Mouse (Mus musculus) G1E (cell line): ENCODE results near the gene Cdca4. TPM values are rescaled to one million over a fixed set of nuclear protein-coding genes. Genes with fewer than 3 reads are reported as not detected.

Source experiments
- ATAC-seq: 2 replicates; pipeline ENCODE4 v1.8.0; 2016; ENCODE audit warnings: mild to moderate bottlenecking; ENCODE audit not compliant: insufficient number of reproducible peaks, poor library complexity, low FRiP score, severe bottlenecking; ENCODE audit errors: extremely low read depth
- DNase-seq: peaks from one replicate; pipeline ENCODE4 v3.0.0; 2012; ENCODE audit warnings: low spot score
- H3K27me3 ChIP-seq: 2 replicates; pipeline ENCODE4 v1.6.1; 2012; ENCODE audit warnings: mild to moderate bottlenecking, low read length, inconsistent platforms; ENCODE audit not compliant: insufficient read depth
- H3K36me3 ChIP-seq: replicated peaks from 2 replicates; pipeline ENCODE3; 2012; ENCODE audit warnings: mild to moderate bottlenecking, inconsistent platforms
- H3K4me1 ChIP-seq: 2 replicates; pipeline ENCODE4 v1.6.1; 2012; ENCODE audit warnings: low read depth, low read length, inconsistent platforms, mixed read lengths; ENCODE audit not compliant: insufficient read depth
- H3K4me3 ChIP-seq: 2 replicates; pipeline ENCODE4 v1.5.1; 2012; ENCODE audit warnings: low read depth, mild to moderate bottlenecking, inconsistent platforms, low read length, moderate library complexity, mixed read lengths
- H3K9me3 ChIP-seq: replicated peaks from 2 replicates; pipeline ENCODE4 v1.6.1; 2012; ENCODE audit warnings: inconsistent platforms
- CTCF ChIP-seq: IDR thresholded peaks from 2 replicates; pipeline ENCODE4 v1.5.1; 2012; ENCODE audit warnings: low read depth, low read length, inconsistent platforms, mixed read lengths
- GATA1 ChIP-seq: IDR thresholded peaks from 2 replicates; pipeline ENCODE4 v1.6.1; 2012; ENCODE audit warnings: borderline replicate concordance, low read length, inconsistent platforms, mixed read lengths
- GATA2 ChIP-seq: IDR thresholded peaks from 2 replicates; pipeline ENCODE4 v1.6.1; 2012; ENCODE audit warnings: low read depth, low read length, inconsistent platforms, borderline replicate concordance
- POLR2AphosphoS5 ChIP-seq: IDR thresholded peaks from 2 replicates; pipeline ENCODE4 v1.6.1; 2012; ENCODE audit warnings: low read depth, low read length, inconsistent platforms; ENCODE audit not compliant: insufficient replicate concordance
- TAL1 ChIP-seq: conservative IDR thresholded peaks from 2 replicates; pipeline ENCODE4 v1.6.1; 2012; ENCODE audit warnings: low read depth, low read length, inconsistent platforms, mixed read lengths
- polyA plus RNA-seq: library from polyadenylated mRNA; stranded (reverse); fragments of >175 nt; gene quantifications from 2 replicates; pipeline ENCODE4 v1.2.3, GENCODE M21; 2012
- total RNA-seq, 2 experiments: library from RNA; stranded (forward) in 1 of 2; stranded (reverse) in 1 of 2; fragments of 200-1000 nt in 1 of 2; fragments of >200 nt in 1 of 2; fragmentation: Nextera tagmentation in 1 of 2; gene quantifications; 2 replicates each; pipeline ENCODE4 v1.2.3; 2014 to 2017

Gene Cdca4
- total RNA-seq (2014; fragmentation: Nextera tagmentation) (131 and 140 TPM in 2 replicates), total RNA-seq (2017) (120 and 124 TPM in 2 replicates), polyA plus RNA-seq (51.2 and 56.8 TPM in 2 replicates)

GRCm38 (mm10) chr12:112829244-112829864 is at the start of gene Cdca4:
TSS of gene Cdca4 (minus strand) at chr12:112829423.
- peaks cover 55% of the 10 kb centered on the region for H3K36me3 ChIP-seq
- H3K9me3 ChIP-seq: no peaks in the 10 kb centered on the region
- H3K4me1 ChIP-seq: peaks cover 79% of the 10 kb centered on the region
- H3K27me3 ChIP-seq: no peaks in the 10 kb centered on the region
- no peak for TF ChIP-seq POLR2AphosphoS5
- no peak for TF ChIP-seq GATA1
- no peak for TF ChIP-seq TAL1
- no peak for TF ChIP-seq CTCF
- no peak for TF ChIP-seq GATA2
- peak within 1 kb of the TSS; percentile 83 for H3K4me3 ChIP-seq
- peak; percentile 100 for DNase-seq
- ATAC-seq: peak; percentile 73

DNA sequence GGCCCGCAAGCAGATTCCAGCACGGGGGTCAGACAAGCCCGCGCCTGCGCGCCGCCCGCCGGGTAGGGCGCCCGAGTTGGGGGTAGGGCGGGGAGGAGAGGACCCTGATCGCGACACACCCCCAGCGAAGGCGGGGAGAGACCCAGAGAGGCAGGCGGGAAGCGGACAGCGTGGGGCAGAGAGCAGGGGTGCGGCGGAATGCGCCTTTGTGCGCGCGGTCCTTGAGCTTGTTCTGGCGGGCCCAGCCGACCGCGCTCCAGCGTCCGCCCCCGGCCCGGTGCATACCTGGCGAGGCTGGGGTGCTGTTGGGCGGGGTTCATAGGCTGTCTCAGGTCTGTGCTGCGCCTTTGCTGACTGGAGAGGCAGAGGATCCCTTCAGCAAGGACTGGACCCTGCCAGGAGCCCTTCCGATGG is 48.4 kb upstream of the Cdca4 start:
- ATAC-seq (no peak), DNase-seq (no peak)
- Histone ChIP-seq H3K27me3 (peaks cover 48% of the 10 kb centered on the region), H3K9me3 (no peaks in the 10 kb centered on the region), H3K4me1 (peaks cover 13% of the 10 kb centered on the region; the same call in 1 of the 2 replicates), H3K4me3 (no peak overlapping the region), H3K36me3 (no peaks in the 10 kb centered on the region)
- no peak for TF ChIP-seq TAL1

GRCm38 (mm10) chr12:112877073-112877576 is 47.9 kb upstream of the Cdca4 start:
- Histone ChIP-seq H3K4me3 (no peak overlapping the region), H3K27me3 (peaks cover 49% of the 10 kb centered on the region), H3K9me3 (no peaks in the 10 kb centered on the region), H3K4me1 (peaks cover 13% of the 10 kb centered on the region; the same call in 1 of the 2 replicates), H3K36me3 (no peaks in the 10 kb centered on the region)
- no peak for ATAC-seq
- DNase-seq: no peak
- TF ChIP-seq CTCF (no peak), TAL1 (no peak), POLR2AphosphoS5 (no peak), GATA1 (no peak), GATA2 (no peak)

- peaks cover 13% of the 10 kb centered on the region; the same call in 1 of the 2 replicates for H3K4me1 ChIP-seq
- DNase-seq: peak; percentile 34
- H3K9me3 ChIP-seq: no peaks in the 10 kb centered on the region
- H3K36me3 ChIP-seq: no peaks in the 10 kb centered on the region
- H3K4me3 ChIP-seq: no peak overlapping the region; the same call in 1 of the 2 replicates
- peaks cover 53% of the 10 kb centered on the region for H3K27me3 ChIP-seq
- no peak for ATAC-seq
- TF ChIP-seq POLR2AphosphoS5 (no peak), CTCF (no peak), GATA1 (no peak), GATA2 (no peak), TAL1 (no peak)
Observed at GRCm38 (mm10) chr12:112876332-112877072, 47.3 kb upstream of the Cdca4 start.

GRCm38 (mm10) chr12:112875225-112876013 is 46.2 kb upstream of the Cdca4 start:
- ATAC-seq (no peak), DNase-seq (peak; percentile 60)
- no peak overlapping the region for H3K4me3 ChIP-seq
- H3K36me3 ChIP-seq: no peaks in the 10 kb centered on the region
- H3K27me3 ChIP-seq: peaks cover 58% of the 10 kb centered on the region
- TF ChIP-seq GATA2 (no peak), TAL1 (no peak), CTCF (peak; percentile 36; the same call in 1 of the 2 replicates), GATA1 (no peak)
- H3K9me3 ChIP-seq: no peaks in the 10 kb centered on the region
- H3K4me1 ChIP-seq: peaks cover 13% of the 10 kb centered on the region; the same call in 1 of the 2 replicates

- DNase-seq: no peak
- H3K9me3 ChIP-seq: no peaks in the 10 kb centered on the region
- no peaks in the 10 kb centered on the region for H3K36me3 ChIP-seq
- peaks cover 62% of the 10 kb centered on the region for H3K27me3 ChIP-seq
- no peak for TF ChIP-seq GATA2
- no peak for TF ChIP-seq TAL1
- TF ChIP-seq CTCF: no peak
- no peak for TF ChIP-seq POLR2AphosphoS5
- no peak for TF ChIP-seq GATA1
- peaks cover 13% of the 10 kb centered on the region; the same call in 1 of the 2 replicates for H3K4me1 ChIP-seq
- no peak overlapping the region for H3K4me3 ChIP-seq
- ATAC-seq: no peak
Observed at GRCm38 (mm10) chr12:112874199-112874598, 45.0 kb upstream of the Cdca4 start.
